Mouse (Mus musculus) liver, embryonic 14.5 days (tissue): ENCODE data around the gene Gm14190.
"Not testable (repeated sequence)": the region's sequence is repeated elsewhere in the genome, so short reads cannot be mapped to it uniquely, and the experiment has no call there.

Experiments
- CTCF ChIP-seq: IDR thresholded peaks from 2 replicates; pipeline ENCODE4 v1.5.1; 2016; ENCODE audit warnings: antibody characterized with exemption, low read depth, control low read depth
- EP300 ChIP-seq: IDR thresholded peaks from 2 replicates; pipeline ENCODE4 v1.6.1; 2016; ENCODE audit warnings: antibody characterized with exemption, low read depth

DNA sequence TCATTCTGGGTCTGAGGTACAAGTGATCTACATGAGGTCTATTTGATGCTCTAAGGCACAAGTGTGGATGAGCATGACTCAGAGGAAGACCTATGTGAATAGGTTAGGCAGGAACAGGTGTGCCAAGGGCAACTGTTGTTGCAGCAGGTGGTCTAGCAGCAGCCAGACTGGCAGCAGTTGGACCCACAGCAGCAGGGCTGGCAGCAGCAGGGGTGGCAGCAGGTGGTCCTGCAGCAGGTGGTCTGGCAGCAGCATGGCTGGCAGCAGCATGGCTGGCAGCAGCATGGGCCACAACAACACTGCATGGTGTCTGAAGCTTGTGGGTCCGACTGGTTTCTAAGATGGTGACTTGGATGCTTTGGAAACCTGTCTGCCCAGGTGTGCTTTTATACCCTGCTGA lies 5.3 kb downstream of the Gm14190 start:
- not testable (repeated sequence) for TF ChIP-seq CTCF, EP300
